Mouse (Mus musculus) bone marrow, adult 2 months (tissue): ENCODE results near the gene Setmar.

Experiments
- CTCF ChIP-seq: fragments of 200-500 bp; IDR thresholded peaks from 2 replicates; pipeline ENCODE4 v1.5.1; 2011; ENCODE audit warnings: low read length, control low read depth; ENCODE audit not compliant: control insufficient read depth, insufficient read depth
- POLR2A ChIP-seq: fragments of 200-500 bp; IDR thresholded peaks from 2 replicates; pipeline ENCODE4 v1.6.1; 2011; ENCODE audit warnings: low read depth, mild to moderate bottlenecking, control low read depth, low read length, borderline replicate concordance; ENCODE audit not compliant: control insufficient read depth

- TF ChIP-seq CTCF = no peak
- no peak for TF ChIP-seq POLR2A
Observed at GRCm38 (mm10) chr6:108093449-108093848, 28.6 kb downstream of the Setmar start.
